In the genomic region with DNA sequence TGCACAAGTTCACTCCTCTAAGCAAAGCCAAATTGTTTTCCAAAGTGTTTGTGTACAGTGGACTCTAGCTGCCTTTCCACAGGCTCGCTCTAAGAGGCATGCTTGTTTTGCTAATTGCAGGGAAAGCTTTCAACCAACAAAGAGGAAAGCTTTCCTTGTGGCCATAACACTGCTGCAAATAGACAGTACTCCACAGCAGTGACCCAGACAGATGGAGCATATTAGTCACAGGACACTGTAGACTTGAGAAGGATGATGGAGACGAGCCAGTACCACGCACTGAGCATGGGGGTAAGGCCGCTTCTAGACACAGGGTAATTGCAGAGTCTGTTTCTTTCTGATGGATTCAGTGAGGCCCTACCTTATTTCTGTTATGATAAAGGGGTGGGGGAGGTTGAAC, we compare ENCODE assay signal across 10 mouse cellular contexts. TPM values are rescaled to one million over a fixed set of nuclear protein-coding genes. Genes with fewer than 3 reads are reported as not detected.
A peak's percentile ranks its signal among the peaks of the same experiment; 100 is the strongest.
DNase-seq lines count a peak whose midpoint lies in the region; ATAC-seq lines count a peak whose summit lies in the region.
"Had no signal": no experiment of that assay in that cellular context is flagged by ENCODE, and none has a peak within 500 bp of the region (broad histone marks: within the 10 kb centered on the region; RNA-seq: fewer than 3 reads in every experiment).

No protein-coding gene starts in this region.

- H3K27me3 ChIP-seq in neural tube, embryonic 13.5 days: no peaks in the 10 kb centered on the region
- no peaks in the 10 kb centered on the region for H3K27me3 ChIP-seq in hindbrain, embryonic 14.5 days (ENCODE audit: control insufficient read depth, insufficient read depth, low read length)
- H3K27me3 ChIP-seq: limb, embryonic 15.5 days had no signal

- peak; percentile 41 for DNase-seq in gastrocnemius, postnatal 14 days
- DNase-seq in gastrocnemius, postnatal 25 days: no peak
- no peak for DNase-seq in neural tube, embryonic 10.5 days (ENCODE audit: extremely low spot score, low spot score)
- no peak for DNase-seq in hindbrain, embryonic 14.5 days (ENCODE audit: low spot score)
- DNase-seq in right cerebral cortex, postnatal 14 days: no peak
- DNase-seq in kidney, adult 8-10 months: no peak
- no peak for DNase-seq in embryo, embryonic 9.5 days (ENCODE audit: extremely low spot score)
- DNase-seq: kidney, adult 18-20 months had no signal

- peak; percentile 61; the same call in 1 of the 2 replicates for ATAC-seq in neural tube, embryonic 13.5 days (ENCODE audit: low read depth)
- peak; percentile 74; the same call in 1 of the 2 replicates for ATAC-seq in hindbrain, embryonic 14.5 days (ENCODE audit: low FRiP score)

- 63% methylated on average over 4 of the region's 4 CpGs for WGBS in neural tube, embryonic 13.5 days
- 54% methylated on average over 4 of the region's 4 CpGs for WGBS in hindbrain, embryonic 14.5 days

- H3K27ac ChIP-seq in neural tube, embryonic 13.5 days (replicated peaks): peak overlapping the region; percentile 35
- H3K27ac ChIP-seq in hindbrain, embryonic 14.5 days: no peak overlapping the region
- H3K27ac ChIP-seq: limb, embryonic 15.5 days had no signal

- no peaks in the 10 kb centered on the region for H3K36me3 ChIP-seq in neural tube, embryonic 13.5 days
- H3K36me3 ChIP-seq in hindbrain, embryonic 14.5 days (replicated peaks; ENCODE audit: control insufficient read depth, insufficient read depth): no peaks in the 10 kb centered on the region
- H3K36me3 ChIP-seq: limb, embryonic 15.5 days had no signal

- H3K4me3 ChIP-seq in neural tube, embryonic 13.5 days: no peak overlapping the region
- H3K4me3 ChIP-seq in hindbrain, embryonic 14.5 days (replicated peaks; ENCODE audit: low read length): no peak overlapping the region
- H3K4me3 ChIP-seq: limb, embryonic 15.5 days had no signal

- H3K9ac ChIP-seq in neural tube, embryonic 13.5 days: no peak overlapping the region
- no peak overlapping the region for H3K9ac ChIP-seq in hindbrain, embryonic 14.5 days
- H3K9ac ChIP-seq: limb, embryonic 15.5 days had no signal

- H3K4me2 ChIP-seq in neural tube, embryonic 13.5 days: no peak overlapping the region
- H3K4me2 ChIP-seq in hindbrain, embryonic 14.5 days (replicated peaks): no peak overlapping the region
- H3K4me2 ChIP-seq: limb, embryonic 15.5 days had no signal

- intact Hi-C loops in gastrocnemius, postnatal 14 days (cut with DNase I; ENCODE audit: low total_unique reads): no loop called here

- H3K4me1 ChIP-seq in neural tube, embryonic 13.5 days (replicated peaks): peaks cover 17% of the 10 kb centered on the region
- H3K4me1 ChIP-seq in hindbrain, embryonic 14.5 days (replicated peaks; ENCODE audit: control insufficient read depth, insufficient read depth, low read length): no peaks in the 10 kb centered on the region

- no peaks in the 10 kb centered on the region for H3K9me3 ChIP-seq in neural tube, embryonic 13.5 days
- no peaks in the 10 kb centered on the region for H3K9me3 ChIP-seq in hindbrain, embryonic 14.5 days (ENCODE audit: control insufficient read depth, low read length)
- H3K9me3 ChIP-seq: limb, embryonic 15.5 days had no signal

RNA-seq across cellular contexts. Expression of gene Sgms1, which starts 33.3 kb away (rescaled TPM):
- total RNA-seq in gastrocnemius, postnatal 14 days (2021): 10 to 100 TPM; 35.2 to 55.0 TPM
- 10 to 100 TPM; 37.2 to 42.0 TPM for total RNA-seq in gastrocnemius, postnatal 25 days (2021)
- polyA plus RNA-seq in neural tube, embryonic 13.5 days (2015; fragmentation: Nextera tagmentation; extraction: Ambion mirVana): 18.7 TPM in 2 replicates
- 18.4 and 19.2 TPM in 2 replicates for polyA plus RNA-seq in hindbrain, embryonic 14.5 days (2014; fragmentation: Nextera tagmentation; extraction: Ambion mirVana)
